ENCODE assay signal across 8 mouse cellular contexts in the genomic region with DNA sequence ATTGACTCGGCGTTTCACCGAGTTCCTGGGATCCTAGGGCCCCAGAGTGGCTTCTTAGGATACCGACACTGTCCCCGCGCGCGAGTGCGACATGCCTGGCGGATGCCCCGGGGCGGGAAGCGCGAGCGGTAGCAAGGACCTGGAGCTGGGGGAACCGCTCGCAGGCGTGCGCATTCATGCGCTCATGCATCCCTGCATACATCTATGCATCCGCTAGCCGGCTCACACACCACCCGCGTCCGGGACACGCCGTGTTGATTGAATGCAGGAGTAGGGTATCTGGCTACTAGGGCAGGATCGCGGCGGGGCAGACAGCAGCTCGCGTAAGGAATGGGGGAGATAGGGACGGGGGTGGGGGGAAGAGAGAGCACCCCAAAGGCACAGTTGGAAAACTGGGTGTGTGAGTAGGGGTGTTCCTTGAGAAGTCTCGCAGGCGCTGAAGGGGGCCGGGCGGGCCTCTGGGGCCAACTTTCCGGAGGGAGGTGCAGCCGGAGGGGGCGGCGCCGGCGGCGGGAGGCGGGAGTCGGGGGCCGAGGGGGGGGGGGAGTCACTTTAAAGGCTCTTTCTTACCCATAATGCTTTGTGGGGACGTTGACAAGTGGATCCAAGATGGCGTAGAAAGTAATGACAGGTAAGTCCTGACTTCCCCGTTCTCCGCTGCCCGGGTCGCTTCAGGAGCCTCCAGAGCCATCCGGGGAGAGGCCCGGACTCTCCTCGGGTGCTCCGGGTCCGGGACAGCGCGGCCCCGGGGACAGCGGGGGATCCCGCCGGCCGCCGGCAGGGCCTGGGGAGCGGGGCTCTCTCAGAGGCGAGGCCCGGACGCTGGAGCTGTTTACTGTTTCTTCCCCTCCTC. TPM values are rescaled to one million over a fixed set of nuclear protein-coding genes. Genes with fewer than 3 reads are reported as not detected.
DNase-seq lines count a peak whose midpoint lies in the region; ATAC-seq lines count a peak whose summit lies in the region.

A gene (plus strand): TSS at position 580 of the 853 bp plus-strand sequence.

- H3K9ac ChIP-seq in hindbrain, embryonic 15.5 days, result peak within 1 kb of the TSS; percentile 87

- H3K27ac ChIP-seq in hindbrain, embryonic 15.5 days (replicated peaks), result peak within 1 kb of the TSS; percentile 81

- no peaks in the 10 kb centered on the region for H3K9me3 ChIP-seq in hindbrain, embryonic 15.5 days

- under 1% methylated on average over 60 of the region's 70 CpGs for WGBS in hindbrain, embryonic 15.5 days

- peak within 1 kb of the TSS; percentile 94 for H3K4me3 ChIP-seq in hindbrain, embryonic 15.5 days

- peak; percentile 79 for DNase-seq in adipocyte (ENCODE audit: low spot score)
- peak; percentile 53 to 59 for DNase-seq in cerebellum, postnatal 36 days
- peak; percentile 44 to 65 for DNase-seq in frontal cortex, postnatal 36 days (ENCODE audit: low spot score in 2 of 2)
- peak; percentile 24 to 85 for DNase-seq in left cerebral cortex, postnatal 10 days (ENCODE audit: extremely low spot score in 1 of 2, low spot score in 2 of 2)
- peak; percentile 66 to 70 for DNase-seq in right cerebral cortex, postnatal 10 days (ENCODE audit: low spot score in 2 of 2)
- DNase-seq in urinary bladder, postnatal 36 days (ENCODE audit: low spot score in 2 of 2), result peak; percentile 47 to 62

- peak; percentile 83 for ATAC-seq in hindbrain, embryonic 15.5 days (ENCODE audit: low FRiP score, low read depth)
- ATAC-seq in megakaryocyte progenitor cell, adult 5-6 weeks (replicated peaks; ENCODE audit: poor library complexity), result peak; percentile 79

- peak within 1 kb of the TSS; percentile 100 for H3K4me2 ChIP-seq in hindbrain, embryonic 15.5 days

- H3K36me3 ChIP-seq in hindbrain, embryonic 15.5 days, result peaks cover 10% of the 10 kb centered on the region

- no peaks in the 10 kb centered on the region; the same call in 1 of the 2 replicates for H3K27me3 ChIP-seq in hindbrain, embryonic 15.5 days

- intact Hi-C loops in left cerebral cortex, postnatal 10 days (cut with DNase I), result loop anchor here (5.0 kb wide), 1 partner anchor 35 kb away; no protein-coding TSS in a partner anchor

- H3K4me1 ChIP-seq in hindbrain, embryonic 15.5 days (replicated peaks), result peaks cover 27% of the 10 kb centered on the region

RNA-seq across cellular contexts. Expression of the gene that starts here (rescaled TPM):
- 15.4 and 16.8 TPM in 2 replicates for polyA plus RNA-seq in hindbrain, embryonic 15.5 days (2015; fragmentation: Nextera tagmentation; extraction: Ambion mirVana)
- 10 to 100 TPM; 34.8 to 34.9 TPM for total RNA-seq in left cerebral cortex, postnatal 10 days (2021)
- 25.4 and 27.1 TPM in 2 replicates for total RNA-seq in megakaryocyte progenitor cell, adult 5-6 weeks (2015)
- 17.6 and 27.3 TPM in 2 replicates for total RNA-seq in megakaryocyte progenitor cell, adult 5-6 weeks (2017)

Comparison
In these comparisons a context has a peak if more than half of its experiments do, and no peak if none do; other contexts are left out.
1. Peak in every context shown above with its lines: DNase-seq, ATAC-seq, H3K4me3 ChIP-seq and H3K27ac ChIP-seq.